Mouse (Mus musculus): Measurements from ENCODE around the gene Col26a1.
A peak's percentile ranks its signal among the peaks of the same experiment; 100 is the strongest.

Gene Col26a1

DNA sequence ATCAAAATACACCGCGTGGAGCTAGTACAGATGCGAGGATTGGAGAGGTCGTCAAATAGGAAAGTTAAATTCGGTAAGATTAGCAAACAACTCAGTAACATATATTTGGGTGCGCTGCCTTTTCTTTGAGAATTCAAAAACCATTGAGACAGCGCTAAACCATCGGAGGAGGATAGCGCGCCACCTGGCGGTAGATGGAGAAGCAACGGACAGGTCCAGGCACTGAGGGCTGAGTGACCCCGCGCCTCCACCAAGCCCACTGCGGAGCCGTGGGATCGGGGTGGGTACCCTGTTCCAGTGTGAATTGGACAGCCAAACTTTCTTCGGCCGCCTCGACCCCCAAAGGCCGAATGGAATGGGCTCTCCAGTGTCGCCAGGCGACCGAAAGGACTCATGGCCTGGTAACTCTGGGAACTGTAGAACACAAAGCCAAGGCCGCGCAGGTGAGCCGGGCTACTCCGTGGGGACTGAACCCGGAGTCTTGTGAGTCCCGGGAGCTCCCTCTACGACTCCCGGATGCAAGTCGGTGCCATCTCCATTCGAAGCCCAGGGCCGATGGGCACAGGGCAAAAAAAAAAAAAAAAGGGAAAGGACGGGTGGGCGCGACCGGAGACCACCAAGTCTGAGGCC lies 1.5 kb downstream of the Col26a1 start:
- DNase-seq (ENCODE audit: low spot score): peak; percentile 96

DNA sequence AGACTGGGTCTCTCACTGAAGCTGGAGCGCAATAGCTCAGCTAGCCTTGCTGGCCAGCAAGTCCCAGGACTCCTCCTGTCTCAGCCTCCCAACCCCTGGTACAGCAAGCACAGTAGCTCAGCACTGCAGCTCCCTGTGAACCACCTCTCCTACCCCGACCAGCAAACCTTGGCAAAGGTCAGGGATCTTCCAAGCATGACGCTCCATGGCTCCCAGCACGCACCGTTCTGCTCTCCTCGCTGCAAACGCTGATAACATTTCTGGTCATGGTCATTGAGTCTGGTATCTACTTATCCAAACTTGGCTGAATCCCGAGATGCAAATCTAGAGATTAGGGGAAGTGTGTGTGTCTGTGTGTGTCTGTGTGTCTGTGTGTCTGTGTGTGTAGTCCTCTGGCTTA lies 2.9 kb downstream of the Col26a1 start:
- DNase-seq (ENCODE audit: low spot score): no peak

DNA sequence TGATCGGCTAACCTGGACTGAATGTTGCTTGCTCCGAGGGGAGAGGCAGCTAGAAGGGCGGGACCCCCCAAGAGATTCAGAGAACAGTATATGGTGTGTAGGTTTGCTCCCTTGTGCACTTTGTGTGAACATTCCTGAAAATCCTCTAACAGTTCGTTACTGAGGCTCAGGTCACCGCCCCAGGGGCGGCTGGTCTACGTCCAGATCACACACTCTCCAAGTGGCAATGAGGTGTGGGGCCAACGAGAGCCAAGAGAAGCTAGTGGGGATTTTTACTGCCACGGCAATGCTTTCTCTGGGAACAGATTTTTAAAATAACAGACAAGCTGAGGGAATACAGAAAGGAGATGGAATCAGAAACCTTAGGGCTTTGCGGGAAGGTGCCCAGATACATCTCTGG lies 8.7 kb downstream of the Col26a1 start:
- no peak for DNase-seq (ENCODE audit: low spot score)

DNA sequence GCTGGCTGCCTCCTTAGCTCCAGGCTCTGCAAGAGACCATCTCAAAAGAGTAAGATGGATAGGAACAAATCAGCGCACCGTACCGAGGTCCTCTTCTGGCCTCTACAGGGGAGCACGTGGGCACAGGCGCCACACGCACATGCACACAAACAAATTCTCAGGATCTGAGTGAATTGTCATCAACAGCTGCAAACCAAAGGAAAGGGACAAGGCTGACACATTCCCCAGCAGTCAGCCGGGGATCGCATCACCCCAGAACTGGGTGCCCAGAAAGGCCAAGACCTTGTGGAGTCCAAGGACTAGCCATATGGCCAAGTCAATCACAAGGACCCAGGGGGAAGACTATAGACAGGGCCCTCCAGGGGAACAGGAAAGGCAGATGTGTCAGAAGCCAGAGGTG lies 10.6 kb downstream of the Col26a1 start:
- DNase-seq (ENCODE audit: low spot score): no peak

DNA sequence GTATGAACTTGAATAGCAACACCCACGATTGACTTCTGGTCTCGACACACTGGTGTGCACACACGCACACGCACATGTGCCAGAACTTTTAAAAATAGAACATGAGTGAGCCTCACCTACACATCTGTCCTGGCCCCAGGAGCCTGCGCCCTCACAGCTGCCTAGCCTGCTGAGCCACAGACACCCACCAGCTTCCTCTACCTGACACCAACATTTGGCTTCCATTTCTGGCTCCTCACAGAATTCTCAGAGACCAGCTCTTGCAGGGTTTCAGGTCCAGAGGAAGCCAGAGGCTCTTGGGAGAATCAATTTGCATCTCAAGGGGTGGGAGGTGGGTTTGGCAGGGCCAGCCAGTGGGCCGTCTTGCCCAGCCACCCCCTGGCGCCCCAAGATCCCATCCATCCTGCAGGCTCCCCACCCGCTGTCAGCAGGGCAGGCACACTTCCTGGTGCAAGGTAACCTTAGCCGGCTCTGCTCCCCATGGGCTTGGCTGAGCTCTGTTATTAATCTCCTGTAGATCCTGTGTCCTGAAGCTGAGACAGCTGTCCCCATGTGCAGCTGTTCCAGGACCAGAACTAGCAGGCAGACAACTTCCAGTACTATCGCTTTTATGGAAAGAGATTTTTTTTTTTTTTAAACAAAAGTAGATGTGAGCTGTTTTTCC lies 13.4 kb downstream of the Col26a1 start:
- DNase-seq (ENCODE audit: low spot score): peak; percentile 51

DNA sequence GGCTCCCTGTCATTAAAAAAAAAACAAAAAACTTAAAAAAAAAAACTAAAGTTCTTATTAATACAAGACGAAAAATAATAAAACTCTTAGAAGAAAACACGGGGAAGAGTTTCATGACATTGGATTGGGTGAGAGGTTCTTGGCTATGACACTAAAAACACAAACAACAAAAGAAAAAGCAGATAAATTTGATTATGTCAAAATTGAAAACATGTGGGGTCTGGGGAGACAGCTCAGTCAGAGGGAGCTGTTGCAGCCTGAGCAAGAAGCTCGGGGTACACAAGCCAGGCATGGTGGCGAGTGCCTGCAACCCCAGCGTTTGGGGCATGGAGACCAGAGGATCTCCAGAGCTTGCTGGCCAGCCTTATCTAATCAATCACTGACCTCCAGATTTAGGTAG lies 15.3 kb downstream of the Col26a1 start:
- no peak for DNase-seq (ENCODE audit: low spot score)

DNA sequence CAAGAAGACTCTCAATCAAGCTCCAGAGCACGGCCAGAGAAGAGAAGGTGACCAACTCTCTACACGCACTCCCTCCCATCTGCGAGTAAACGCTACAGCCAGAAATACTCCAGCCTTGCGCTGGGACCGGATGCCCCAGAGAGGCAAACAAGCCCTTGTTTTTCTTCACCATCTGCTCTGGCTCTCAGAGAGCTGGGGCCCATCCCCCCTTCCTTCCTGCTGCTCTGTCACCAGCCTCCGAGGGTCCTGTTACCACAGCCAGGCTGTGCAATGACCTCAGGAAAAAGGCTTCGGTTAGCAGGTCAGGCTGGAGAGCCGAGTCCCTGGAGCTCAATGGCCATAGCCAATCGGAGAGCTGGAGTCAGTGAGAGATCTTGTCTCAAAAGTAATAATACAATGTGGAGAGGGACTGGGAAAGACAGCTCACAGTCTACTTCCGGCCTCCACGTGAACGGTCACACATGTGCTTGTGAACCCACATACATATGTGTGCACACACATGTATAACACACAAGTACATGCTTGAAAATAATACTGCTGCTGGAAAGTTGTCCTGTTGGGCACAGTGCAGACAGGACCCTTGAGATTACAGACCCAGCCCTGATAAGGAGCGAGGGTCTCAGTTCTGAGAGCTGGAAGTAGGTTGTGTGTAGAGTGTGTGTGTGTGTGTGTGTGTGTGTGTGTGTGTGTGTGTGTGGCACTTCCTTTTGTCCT lies 18.9 kb downstream of the Col26a1 start:
- DNase-seq (ENCODE audit: low spot score): peak; percentile 94

DNA sequence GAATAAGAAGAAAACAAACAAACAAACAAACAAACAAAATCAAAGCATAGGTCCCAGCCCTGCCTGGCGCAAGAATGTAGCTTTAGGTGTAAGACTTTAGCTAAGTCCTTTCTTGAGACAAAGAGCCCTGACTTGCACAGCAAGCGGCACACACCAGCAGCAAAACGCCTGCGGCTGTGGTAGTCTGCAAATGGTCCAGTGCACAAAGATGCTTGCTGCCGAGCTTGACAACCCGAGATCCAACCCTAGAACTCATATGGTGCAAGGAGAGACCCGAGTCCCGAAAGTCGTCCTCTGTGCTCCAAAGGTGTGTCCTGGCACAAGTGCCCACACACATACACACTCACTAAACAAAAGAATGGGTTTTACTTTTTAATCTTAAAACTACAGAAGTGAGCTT lies 19.7 kb downstream of the Col26a1 start:
- no peak for DNase-seq (ENCODE audit: low spot score)

DNA sequence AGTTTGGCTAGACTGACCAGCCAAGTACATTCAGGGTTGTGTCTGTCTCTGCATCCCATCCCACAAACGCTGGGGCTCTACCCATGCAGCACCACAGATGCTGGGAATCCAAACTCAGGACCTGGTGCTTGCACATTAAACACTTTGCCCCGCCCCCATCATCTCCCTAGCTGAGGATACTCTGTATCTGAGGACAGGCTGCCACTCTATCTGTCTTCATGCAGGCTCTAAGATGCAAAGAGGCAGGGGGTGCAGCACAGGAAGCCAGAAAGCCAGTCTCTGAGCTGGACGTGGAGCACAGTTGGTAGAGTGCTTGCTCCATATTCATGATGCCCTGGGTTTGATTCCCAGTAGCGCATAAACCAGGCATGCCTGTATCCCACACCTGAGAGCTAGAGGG lies 20.2 kb downstream of the Col26a1 start:
- no peak for DNase-seq (ENCODE audit: low spot score)

DNA sequence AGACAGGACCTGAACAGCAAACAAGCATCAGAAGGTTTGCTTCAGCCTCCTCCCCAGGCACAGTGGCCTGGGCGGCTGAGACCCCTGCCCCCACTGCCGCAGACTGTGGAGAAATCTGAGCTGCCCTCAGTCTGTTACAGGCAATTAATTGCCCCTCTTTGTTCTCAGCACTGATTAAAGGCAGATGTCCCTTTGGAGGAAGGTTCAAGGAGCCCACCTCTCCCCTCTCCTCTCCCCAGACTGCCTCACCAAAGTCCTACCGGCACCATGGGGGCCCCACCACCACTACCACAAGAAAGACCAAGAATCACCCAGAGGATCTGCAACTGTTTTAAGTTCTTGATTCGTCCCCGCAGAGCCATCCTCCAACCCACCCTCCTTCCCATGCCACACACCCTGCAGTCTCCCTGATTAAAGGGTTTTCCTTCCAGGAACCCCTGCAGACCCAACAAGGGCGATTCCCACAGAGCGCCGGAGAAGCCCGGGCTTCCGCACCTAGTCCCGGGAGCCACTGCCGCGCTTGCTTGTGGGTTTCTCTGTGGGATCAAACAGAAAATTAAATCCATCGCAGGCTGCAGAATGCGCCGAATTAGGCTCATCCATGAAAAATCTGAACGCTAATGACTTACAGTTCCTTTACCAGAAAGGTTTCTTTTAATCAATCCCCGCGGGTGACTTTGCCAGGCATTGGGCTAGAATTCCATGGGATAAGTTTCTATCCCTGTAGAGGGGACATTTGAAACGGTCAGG lies 21.6 kb downstream of the Col26a1 start:
- peak; percentile 84 for DNase-seq (ENCODE audit: low spot score)

DNA sequence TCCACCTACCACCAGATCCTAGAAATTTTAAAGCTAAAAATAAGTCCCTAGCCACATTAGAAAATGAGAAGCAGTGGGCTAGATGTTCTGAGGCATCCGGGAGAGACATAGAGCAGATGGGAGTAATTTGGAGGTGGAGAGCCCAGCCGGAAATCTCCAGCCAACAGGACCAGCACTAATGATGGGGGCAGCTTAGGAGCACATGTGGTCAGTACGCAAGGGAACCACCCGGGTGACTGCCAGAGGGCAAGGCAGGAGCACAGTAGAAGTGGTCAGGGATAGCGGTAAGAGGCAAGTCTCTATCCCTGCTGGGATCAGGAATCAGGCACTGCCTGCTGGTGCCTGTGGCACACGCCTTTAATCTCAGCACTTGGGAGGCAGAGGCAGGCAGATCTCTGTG lies 32.3 kb downstream of the Col26a1 start:
- DNase-seq (ENCODE audit: low spot score): no peak

DNA sequence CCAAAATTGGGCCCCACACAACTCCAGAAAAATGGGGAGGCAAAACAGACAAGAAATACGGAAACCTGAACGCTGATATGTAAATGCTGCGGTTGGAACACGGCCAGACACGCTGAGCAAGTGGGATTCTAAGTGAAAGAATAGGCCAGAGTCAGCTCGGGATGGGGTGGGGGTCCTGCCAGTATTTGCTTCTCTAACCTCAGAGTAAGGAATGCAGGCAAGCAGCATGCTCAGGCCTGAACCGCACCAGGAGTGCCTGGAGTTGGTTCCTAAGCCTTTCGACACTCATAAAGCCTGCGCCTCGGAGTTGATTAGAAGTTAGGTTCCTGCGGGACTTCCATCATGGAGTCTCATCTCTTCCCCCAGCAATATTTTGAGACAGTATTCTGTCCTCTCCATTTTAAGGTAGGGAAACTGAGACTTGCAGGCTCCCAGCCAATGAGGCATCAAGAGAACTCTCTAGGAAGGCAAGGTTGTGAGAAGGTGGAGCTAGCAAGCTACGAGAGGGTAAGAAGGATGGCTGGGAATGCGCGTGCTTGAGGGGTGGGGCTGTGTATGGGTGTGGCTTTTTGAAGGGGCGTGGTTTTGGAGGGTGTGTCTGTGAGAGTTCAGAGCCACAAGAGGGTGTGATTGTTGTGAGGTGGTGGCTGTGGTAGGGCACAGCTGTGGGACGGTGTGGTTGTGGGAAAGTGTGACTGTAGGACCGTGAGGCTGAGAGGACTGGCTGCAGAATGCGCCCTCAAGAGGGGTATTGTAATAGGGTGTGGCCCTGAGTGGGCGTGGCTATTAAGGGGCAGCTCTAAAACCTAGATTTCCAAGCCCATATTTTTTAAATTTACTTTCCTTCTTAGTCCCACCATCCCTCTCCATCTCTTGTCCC lies 36.4 kb downstream of the Col26a1 start:
- no peak for DNase-seq (ENCODE audit: low spot score)

DNA sequence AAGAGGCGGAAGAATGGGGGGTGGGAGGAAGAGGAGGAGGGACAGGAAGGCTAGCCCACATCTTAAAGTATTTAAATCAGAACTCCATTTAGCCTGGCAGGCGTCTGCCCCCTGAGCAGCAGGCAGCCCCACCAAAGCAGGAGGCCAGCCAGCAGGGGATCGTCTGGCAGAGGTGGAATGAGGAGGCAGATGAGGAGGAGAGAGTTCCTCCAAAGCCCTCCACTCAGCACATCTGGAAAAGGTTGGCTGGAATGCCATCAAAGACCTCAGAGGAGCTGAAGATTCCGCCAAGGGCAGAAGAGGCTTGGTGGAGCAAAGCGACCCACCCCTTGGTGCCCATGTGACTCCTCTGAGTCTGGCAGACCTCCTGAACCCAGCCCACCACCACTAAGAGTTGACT lies 39.1 kb downstream of the Col26a1 start:
- no peak for DNase-seq (ENCODE audit: low spot score)

DNA sequence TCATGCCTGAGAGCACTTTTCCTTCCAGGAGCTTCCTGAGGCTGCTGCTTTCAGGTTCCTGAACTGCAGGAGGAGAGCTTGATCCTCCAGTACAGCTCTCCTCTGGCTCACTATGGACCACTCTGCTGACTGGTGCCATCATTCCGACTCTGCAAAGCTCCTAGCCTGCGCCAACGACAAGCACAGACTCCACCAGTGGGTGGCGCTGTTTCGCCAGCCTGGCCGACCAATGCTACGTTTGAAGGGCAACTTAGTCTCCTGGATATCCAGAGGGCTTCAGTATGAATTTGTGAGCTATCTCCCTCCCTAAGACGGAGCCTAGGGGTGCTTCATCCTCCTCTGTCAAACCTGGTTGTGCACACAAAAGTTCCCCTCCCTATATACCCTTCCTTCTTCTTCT lies 43.0 kb downstream of the Col26a1 start:
- DNase-seq (ENCODE audit: low spot score): peak; percentile 80

DNA sequence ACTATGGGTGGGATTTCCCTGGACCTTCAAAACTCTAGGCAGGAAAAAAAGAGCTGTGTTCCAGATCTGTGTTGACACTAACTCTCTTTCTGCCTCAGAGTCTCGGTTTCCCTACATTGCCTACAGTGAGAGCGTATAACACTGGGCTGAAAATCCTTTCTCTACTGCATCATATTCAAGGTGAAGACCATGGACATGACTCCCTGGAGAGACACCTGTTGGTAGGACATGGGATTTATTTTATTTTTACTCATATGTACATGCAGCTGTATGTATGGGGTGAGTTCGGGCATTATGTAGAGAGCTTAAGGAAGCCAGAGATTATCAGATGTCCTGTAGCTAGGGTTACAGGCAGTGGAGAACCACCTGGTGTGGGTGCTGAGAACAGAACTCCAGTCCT lies 50.0 kb downstream of the Col26a1 start:
- no peak for DNase-seq (ENCODE audit: low spot score)

DNA sequence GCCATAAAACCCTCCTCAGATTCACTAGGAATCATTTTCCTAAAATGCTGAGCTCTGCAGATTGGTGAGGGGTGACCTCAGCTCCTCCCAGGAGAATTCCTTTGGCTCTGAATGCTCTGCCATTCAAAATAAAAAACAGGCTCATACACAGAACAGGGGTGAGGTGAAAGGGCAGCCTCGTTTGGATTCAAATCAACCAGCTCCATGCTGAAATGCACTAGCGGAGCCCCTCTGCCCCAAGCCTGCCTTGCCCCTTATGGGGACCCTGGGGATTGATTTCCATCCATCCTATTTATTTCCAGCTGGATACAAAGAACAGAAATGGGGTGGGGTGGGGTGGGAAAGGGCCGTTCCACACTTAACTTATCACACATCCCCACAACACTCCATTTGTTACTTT lies 52.9 kb downstream of the Col26a1 start:
- no peak for DNase-seq (ENCODE audit: low spot score)

DNA sequence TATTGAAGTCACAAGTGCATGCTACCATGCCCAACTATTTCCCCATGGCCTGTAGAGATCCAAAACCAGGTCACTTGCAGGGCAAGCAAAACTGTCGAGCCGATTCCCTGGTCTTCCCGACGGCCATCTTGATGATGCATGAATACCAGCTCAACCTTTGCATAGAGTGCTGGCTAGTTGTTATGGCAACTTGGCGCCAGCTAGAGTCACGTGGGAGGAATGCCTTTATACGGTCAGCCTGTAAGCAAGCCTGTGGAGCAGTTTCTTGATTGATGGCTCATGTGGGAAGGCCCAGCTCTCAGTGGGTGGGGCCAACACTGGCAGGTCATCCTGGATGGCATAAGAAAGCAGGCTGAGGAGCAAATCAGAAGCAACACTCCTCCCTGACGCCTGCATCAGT lies 61.0 kb downstream of the Col26a1 start:
- DNase-seq (ENCODE audit: low spot score): no peak

DNA sequence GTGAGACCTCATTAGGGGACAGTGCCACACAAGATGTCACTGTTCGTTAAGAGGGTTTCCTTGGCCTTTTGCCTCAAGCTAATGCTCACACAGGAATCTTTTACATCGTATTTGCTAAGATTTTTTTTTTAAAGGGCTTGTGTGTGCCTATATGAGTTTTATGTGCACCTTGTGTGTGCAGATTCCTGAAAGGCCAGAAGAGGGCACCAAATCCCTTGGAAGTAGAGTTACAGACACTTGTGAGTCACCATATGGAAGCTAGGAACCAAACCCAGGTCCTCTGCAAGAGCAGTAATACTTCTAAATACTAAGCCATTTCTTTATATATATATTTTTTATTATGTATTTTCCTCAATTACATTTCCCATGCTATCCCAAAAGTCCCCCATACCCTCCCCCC lies 62.1 kb downstream of the Col26a1 start:
- DNase-seq (ENCODE audit: low spot score): no peak

DNA sequence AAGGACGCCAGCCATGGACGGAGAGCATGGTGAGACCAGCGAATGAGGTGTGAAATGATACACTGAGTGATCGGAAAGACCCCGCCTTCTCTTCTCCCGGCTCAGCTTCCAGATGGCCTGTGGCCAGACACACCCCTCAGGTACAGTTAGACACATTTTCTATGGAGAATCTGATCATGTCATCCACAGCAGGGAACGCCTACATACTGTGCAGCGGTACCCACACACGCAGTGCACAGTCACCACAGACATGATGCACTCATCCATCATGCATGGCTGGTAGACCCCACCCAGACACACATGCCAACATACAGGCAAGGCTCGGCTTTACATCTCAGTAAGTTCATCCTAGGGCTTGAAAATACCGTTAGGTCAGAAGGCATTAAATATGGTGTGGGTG lies 63.3 kb downstream of the Col26a1 start:
- no peak for DNase-seq (ENCODE audit: low spot score)

DNA sequence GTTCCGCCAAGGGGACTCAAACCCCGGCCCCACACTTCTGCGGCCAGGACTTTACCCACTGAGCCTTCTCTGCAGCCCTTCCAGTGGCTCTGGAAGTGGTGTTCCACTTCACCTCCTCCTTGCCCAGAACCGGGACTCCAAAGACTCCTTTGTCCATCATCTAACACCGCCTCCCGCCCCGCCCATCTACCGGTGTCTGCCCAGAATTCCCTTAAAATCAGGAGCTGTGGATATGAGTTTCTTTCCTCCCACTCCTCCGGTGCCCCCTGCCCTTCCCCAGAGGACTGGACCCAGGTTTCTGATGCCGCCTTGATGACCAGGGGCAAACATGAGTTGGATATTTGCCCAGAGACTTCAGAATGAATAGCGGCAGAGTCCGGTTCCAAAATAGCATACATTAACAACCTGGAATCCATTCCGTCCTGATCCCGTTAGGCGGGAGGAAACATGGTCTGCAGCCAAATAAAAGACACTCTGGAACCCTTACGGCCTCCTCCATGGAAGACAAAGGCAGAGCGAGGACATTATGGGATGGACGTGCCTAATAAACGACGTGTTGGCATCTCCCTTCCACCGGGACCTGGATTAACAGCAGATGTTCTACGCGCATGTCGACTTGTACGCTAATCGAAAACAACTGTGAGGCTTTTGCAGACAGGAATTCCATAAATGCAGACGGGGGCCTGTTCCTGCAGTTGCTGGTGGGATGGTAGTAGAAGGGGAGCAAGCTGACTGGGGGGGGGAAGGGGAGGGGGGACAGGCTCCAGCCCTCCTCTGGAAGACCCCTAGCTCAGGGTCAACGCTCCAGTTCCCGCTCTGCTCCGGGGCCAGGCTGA lies 72.3 kb downstream of the Col26a1 start:
- peak; percentile 81 for DNase-seq (ENCODE audit: low spot score)
